Mouse (Mus musculus): ENCODE data around the gene Efna4. TPM values are rescaled to one million over a fixed set of nuclear protein-coding genes. Genes with fewer than 3 reads are reported as not detected.
A peak's percentile ranks its signal among the peaks of the same experiment; 100 is the strongest.

The Efna4 gene
- polyA plus RNA-seq, 1 experiment from 2014 or later = 53.4 TPM

DNA sequence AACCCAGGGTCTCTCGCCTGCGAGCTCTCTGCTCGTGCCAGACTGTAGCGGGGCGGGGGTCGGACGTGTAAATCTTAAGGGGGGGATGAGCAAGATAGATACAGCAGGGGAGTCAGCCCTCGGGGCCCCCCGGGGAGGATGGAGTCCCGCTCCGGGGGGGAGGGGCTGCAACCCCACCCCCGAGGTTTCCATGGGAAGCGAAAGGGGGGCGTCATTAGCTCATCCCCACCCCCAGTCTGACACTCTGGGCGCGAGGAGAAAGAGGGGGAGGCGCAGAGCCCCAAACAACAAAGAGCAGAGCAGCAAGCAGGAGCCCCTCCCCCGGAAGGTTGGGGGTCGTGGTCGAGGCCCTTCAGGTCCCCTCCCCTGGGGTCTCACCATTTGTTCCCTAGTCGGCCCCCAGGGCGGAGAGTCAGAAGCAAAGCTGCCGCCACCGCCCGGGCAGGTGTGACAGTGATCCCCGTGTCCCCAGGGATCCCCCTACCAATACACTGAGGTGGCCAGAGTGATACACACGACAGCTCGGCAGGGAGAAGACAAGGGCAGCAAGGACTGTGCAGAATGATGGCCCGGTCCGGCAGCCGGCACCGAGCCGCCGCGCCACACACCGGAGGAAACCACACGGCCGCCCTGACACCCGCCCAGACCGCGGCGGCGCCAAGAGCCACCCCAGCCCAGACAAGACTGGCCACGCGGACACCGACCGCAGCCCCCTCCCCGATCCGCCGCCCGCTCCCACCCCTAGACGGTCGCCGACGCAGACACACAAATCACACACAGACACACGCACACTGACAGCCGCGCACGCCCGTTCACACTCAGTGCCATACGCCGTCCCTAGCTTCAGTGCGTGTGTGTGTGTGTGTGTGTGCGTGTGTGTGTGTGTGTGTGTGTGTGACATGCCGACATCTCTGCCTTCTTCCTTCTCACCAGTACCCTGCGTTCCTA lies 16.4 kb downstream of the Efna4 start:
- under 1% methylated on average over 66 of the region's 66 CpGs for WGBS
- H3K4me1 ChIP-seq = peaks cover 66% of the 10 kb centered on the region
- no peaks in the 10 kb centered on the region for H3K9me3 ChIP-seq (replicated peaks)
- H3K27me3 ChIP-seq (ENCODE audit: low read depth, poor library complexity, severe bottlenecking) = peaks cover 58% of the 10 kb centered on the region
- H3K36me3 ChIP-seq = no peaks in the 10 kb centered on the region
- peak overlapping the region; percentile 79 for H3K4me3 ChIP-seq
- peak overlapping the region; percentile 89 for H3K27ac ChIP-seq
- DNase-seq (ENCODE audit: low spot score) = peak; percentile 71

DNA sequence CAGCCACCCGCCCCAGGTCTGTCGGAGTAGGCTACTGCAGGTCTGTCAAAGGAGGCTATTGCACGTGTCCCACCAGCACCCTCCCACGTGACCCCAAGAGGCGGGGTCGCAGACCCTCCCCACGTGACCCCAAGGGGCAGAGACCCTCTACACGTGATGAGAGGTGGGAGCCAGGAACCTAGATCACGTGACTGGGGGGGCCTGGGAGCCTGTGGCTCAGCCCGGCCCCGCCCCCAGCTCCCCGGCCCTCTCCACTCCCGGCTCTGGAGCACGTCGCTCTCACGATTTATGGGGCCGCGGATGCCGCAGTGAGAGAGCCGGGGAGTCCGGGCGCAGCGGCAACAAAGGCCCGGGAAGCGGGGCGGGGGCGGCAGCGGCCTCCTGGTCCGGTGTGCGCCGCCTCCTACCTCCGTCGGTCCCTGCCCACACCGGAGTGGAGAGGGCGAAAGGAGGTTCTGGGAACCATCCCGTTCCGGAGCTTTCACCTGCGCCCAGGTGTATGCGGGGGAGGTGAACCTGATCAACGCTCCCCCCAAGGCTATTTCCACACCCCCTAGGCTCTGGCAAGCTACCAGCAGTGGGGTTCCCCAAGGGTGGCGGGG lies 17.1 kb downstream of the Efna4 start:
- H3K27me3 ChIP-seq (ENCODE audit: low read depth, poor library complexity, severe bottlenecking) = peaks cover 64% of the 10 kb centered on the region
- DNase-seq (ENCODE audit: low spot score) = peak; percentile 93
- peak overlapping the region; percentile 79 for H3K4me3 ChIP-seq
- WGBS = 1% methylated on average over 41 of the region's 41 CpGs
- H3K4me1 ChIP-seq = peaks cover 72% of the 10 kb centered on the region
- peak overlapping the region; percentile 89 for H3K27ac ChIP-seq
- H3K9me3 ChIP-seq (replicated peaks) = no peaks in the 10 kb centered on the region
- no peaks in the 10 kb centered on the region for H3K36me3 ChIP-seq

DNA sequence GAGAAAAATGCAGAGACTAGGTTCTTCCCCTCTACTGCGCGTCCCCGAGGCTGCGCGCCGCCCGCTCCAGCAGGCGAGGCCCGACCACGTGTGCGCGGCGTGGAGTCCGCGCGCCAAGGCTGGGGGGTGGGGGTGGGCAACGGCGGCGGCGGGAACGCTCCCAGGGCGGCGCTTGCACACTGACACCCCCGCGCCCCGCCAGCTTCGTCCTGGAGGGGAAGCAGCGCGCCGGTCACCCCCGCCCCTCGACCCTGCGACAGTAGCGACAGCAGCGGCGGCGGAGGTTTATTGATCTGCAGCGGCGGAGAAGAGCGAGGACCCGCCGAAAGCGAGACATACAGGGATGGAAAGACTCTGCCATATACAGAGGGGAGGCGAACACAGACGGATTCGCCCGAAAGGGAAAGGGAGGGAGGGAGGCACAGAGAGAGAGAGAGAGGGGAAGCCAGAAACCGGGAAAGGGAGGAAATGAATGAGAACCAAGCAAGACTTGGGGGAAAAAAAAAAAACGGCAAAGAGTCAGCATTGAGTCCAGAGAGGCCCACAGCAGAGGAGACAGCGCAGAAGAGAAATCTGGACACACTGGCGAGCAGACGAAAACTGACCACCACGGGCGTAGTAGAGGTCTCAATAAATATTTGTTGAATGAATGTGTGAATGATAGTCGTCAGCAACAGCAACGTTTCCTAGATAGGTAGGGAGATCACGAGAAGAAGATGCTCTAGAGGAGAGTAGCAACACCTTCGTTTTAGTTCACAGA lies 18.1 kb downstream of the Efna4 start:
- peak overlapping the region; percentile 89 for H3K27ac ChIP-seq
- H3K4me3 ChIP-seq = peak overlapping the region; percentile 79
- H3K27me3 ChIP-seq (ENCODE audit: low read depth, poor library complexity, severe bottlenecking) = peaks cover 65% of the 10 kb centered on the region
- H3K4me1 ChIP-seq = peaks cover 81% of the 10 kb centered on the region
- DNase-seq (ENCODE audit: low spot score) = peak; percentile 65
- WGBS = 5% methylated on average over 58 of the region's 58 CpGs
- no peaks in the 10 kb centered on the region for H3K9me3 ChIP-seq (replicated peaks)
- H3K36me3 ChIP-seq = 0 out of 2 replicates have a peak, but pooled peaks cover 3% of the 10 kb centered on the region

DNA sequence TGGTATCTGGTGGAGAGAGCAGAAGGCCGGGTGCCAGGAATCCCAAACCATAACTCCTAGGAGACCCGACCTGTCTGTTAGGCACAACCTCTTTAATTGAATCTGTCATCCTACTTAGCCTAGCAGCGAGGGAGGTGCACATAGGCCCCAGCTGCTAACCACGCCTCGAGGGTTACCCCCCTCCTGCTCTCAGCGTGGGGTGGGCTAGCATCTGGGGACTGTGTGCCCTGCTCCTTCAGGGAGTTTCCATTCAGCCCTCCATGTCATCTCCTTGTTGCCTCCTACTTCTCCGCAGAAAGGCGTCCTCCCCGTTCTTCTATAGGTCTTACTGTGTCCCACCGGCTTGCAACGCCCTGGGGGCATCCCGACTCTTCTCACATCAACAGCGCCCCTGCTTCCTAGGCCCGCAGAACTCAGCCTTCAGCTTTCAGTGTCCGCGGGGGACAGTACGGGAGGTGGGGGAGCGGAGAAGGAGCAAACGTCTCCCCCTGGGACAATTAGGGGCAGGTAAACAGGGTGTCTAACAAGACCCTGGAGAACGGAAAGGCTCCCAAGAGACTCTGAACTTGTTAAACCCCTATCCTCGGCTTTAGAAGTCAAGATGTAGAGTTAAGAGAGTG lies 18.7 kb downstream of the Efna4 start:
- Histone ChIP-seq H3K27ac (peak overlapping the region; percentile 82), H3K27me3 (ENCODE audit: low read depth, poor library complexity, severe bottlenecking) (peaks cover 65% of the 10 kb centered on the region), H3K9me3 (replicated peaks) (no peaks in the 10 kb centered on the region), H3K4me1 (peaks cover 86% of the 10 kb centered on the region), H3K4me3 (peak overlapping the region; percentile 79), H3K36me3 (peaks cover 7% of the 10 kb centered on the region; the same call in 1 of the 2 replicates)
- 10% methylated on average over 21 of the region's 21 CpGs for WGBS
- DNase-seq (ENCODE audit: low spot score) = no peak

DNA sequence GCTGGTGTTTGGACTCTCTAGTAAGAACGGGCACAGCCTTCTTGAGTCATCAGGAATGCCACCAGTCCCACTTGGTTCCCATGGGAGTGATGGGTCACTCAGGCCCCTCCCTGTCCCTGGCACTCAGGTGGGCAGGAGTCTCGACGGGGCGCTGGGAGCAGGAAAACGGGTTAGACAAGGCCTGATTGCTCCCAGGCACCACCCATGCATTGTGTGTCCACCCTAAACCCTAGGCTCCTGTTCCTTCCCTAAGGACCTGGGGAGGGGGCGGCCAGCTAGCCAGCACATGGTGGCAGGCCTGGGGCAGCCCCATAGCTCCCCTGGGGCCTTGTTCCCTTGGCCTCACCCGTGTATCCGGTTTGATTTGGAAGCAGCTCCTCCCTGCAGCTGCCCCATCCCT lies 19.5 kb downstream of the Efna4 start:
- Histone ChIP-seq H3K27me3 (ENCODE audit: low read depth, poor library complexity, severe bottlenecking) (peaks cover 61% of the 10 kb centered on the region), H3K4me1 (peaks cover 85% of the 10 kb centered on the region), H3K27ac (peak overlapping the region; percentile 14; the same call in 1 of the 2 replicates), H3K4me3 (no peak overlapping the region), H3K36me3 (peaks cover 7% of the 10 kb centered on the region; the same call in 1 of the 2 replicates), H3K9me3 (replicated peaks) (no peaks in the 10 kb centered on the region)
- WGBS = 68% methylated on average over 8 of the region's 8 CpGs
- DNase-seq (ENCODE audit: low spot score) = no peak

DNA sequence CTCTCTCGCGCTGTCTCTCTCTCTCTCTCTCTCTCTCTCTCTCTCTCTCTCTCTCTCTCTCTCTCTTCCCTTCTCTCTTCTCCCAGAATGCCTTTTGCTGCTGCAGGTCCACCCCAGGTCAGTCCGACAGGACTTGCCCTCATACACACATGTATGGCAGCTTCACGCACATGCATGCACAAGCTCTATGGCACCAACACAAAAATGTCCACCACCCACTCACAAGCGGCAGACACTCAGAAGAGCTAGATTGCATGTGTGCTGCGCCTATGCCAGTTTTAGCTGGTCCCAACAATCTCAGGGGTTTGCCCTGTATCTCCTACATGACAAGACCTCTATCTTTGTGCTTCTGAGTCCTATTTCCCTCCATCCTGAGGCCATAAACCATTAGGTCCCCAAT lies 20.6 kb downstream of the Efna4 start:
- peaks cover 57% of the 10 kb centered on the region for H3K27me3 ChIP-seq (ENCODE audit: low read depth, poor library complexity, severe bottlenecking)
- 0 out of 2 replicates have a peak overlapping the region, but pooled peaks have one; percentile 32 for H3K27ac ChIP-seq
- H3K36me3 ChIP-seq = peaks cover 7% of the 10 kb centered on the region; the same call in 1 of the 2 replicates
- no peaks in the 10 kb centered on the region for H3K9me3 ChIP-seq (replicated peaks)
- 66% methylated on average over 6 of the region's 6 CpGs for whole genome bisulfite sequencing
- no peak for DNase-seq (ENCODE audit: low spot score)
- H3K4me1 ChIP-seq = peaks cover 74% of the 10 kb centered on the region
- H3K4me3 ChIP-seq = peak overlapping the region; percentile 23

DNA sequence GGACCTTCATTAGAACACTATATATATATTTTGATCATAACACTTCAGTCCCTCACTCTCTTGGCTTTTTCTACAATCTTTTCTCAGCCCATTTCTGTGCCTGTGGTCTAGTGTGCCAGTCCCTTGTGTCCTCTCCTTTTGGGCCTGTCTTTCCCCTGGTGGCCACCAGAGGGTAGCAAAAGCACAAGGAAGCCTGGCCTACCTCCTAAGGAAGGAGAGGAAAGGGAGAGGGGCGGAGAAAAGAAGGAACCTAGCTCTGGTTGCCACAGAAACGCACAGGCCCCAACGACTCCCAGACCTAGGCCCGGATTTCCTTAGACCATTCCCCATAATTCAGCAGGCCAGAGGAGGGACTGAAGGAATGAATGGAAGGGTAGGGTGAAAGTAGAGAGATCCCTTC lies 21.0 kb downstream of the Efna4 start:
- H3K4me3 ChIP-seq = peak overlapping the region; percentile 23
- 0 out of 2 replicates have a peak overlapping the region, but pooled peaks have one; percentile 32 for H3K27ac ChIP-seq
- WGBS = 0% methylated on average over 4 of the region's 4 CpGs
- peaks cover 55% of the 10 kb centered on the region for H3K27me3 ChIP-seq (ENCODE audit: low read depth, poor library complexity, severe bottlenecking)
- peaks cover 7% of the 10 kb centered on the region; the same call in 1 of the 2 replicates for H3K36me3 ChIP-seq
- no peaks in the 10 kb centered on the region for H3K9me3 ChIP-seq (replicated peaks)
- H3K4me1 ChIP-seq = peaks cover 70% of the 10 kb centered on the region
- peak; percentile 83 for DNase-seq (ENCODE audit: low spot score)

DNA sequence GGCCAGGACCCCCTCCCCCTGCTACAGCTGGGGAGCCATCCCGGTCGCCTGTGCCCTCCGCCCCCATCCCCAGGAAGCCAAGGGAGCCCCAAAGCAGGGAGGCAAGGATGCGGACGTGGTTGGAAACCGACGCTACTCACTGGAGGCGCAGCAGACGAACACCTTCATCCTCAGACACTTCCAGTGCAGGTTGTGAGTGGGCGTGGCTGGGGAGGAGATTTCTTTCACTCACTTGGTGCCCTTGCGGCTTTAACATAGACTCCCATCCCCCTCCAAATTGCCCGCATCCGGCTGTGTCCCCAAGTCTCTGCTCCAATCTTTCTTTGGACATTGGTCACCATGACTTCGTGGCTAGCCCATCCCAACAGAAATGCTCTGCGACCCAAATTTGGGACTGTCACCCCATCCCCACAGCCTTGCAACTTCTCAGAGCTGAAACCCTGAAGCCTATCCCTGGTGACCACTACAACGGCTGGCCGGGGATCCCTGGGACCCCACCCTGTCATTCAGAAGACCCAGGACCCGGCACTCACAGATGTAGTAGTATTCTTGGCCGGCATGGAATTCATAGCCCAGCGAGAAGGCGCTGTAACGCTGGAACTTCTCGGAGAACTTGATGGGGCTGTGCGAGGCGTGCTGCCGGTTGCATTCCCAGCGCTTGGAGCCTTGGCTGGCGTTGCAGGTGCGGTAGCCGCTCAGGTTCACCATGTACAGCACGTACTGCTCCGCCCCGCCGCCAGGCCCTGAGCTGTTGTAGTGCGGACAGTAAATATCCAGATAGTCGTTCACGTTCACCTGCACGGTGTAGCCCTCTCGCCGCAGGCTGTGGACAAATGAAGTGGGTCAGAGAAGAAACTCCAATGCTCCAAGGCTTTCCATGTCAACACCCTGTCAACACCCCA lies 21.6 kb downstream of the Efna4 start:
- Histone ChIP-seq H3K27ac (peak overlapping the region; percentile 82), H3K4me1 (peaks cover 64% of the 10 kb centered on the region), H3K9me3 (replicated peaks) (no peaks in the 10 kb centered on the region), H3K4me3 (peak overlapping the region; percentile 51), H3K27me3 (ENCODE audit: low read depth, poor library complexity, severe bottlenecking) (peaks cover 48% of the 10 kb centered on the region), H3K36me3 (peaks cover 7% of the 10 kb centered on the region; the same call in 1 of the 2 replicates)
- DNase-seq (ENCODE audit: low spot score) = no peak
- WGBS = 16% methylated on average over 40 of the region's 40 CpGs

DNA sequence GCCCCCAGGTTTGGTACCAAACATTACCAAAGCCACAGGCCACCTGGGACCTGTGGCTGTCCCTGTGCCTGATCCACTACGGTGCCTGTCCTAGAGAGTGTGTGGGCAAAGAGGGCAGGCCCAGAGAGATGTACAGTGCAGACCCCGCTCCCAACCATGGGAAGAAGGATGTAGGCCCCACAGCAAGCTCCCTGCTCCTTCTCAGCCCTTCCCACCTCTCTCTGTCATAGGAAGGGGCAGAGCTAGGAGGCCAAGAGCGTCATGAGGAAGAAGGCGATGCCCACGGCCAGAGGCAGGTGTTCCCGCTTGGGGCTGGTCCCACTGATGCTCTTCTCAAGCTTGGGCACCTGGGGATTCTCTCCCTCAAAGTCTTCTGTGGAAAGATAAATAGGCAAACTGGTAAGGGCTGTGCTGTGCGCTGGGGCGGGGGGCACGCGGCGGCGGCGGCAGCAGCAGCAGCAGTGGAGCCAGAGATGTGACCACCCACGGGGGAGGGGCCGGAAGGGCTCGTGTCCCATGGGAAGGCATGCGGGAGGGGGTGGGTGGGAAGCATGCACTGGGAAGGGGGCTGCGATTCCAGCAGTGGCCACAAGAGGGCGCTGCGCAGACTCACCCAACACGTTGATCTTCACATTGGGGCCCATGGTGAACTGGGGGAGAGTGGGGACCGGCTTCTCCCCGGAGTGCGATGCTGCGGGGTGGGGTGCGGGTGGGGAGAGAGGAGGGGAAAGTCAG lies 22.5 kb downstream of the Efna4 start:
- Histone ChIP-seq H3K4me3 (peak overlapping the region; percentile 51), H3K9me3 (replicated peaks) (no peaks in the 10 kb centered on the region), H3K4me1 (peaks cover 56% of the 10 kb centered on the region), H3K36me3 (peaks cover 7% of the 10 kb centered on the region; the same call in 1 of the 2 replicates), H3K27ac (peak overlapping the region; percentile 82), H3K27me3 (ENCODE audit: low read depth, poor library complexity, severe bottlenecking) (peaks cover 40% of the 10 kb centered on the region)
- 7% methylated on average over 26 of the region's 26 CpGs for WGBS
- peak; percentile 95 for DNase-seq (ENCODE audit: low spot score)

DNA sequence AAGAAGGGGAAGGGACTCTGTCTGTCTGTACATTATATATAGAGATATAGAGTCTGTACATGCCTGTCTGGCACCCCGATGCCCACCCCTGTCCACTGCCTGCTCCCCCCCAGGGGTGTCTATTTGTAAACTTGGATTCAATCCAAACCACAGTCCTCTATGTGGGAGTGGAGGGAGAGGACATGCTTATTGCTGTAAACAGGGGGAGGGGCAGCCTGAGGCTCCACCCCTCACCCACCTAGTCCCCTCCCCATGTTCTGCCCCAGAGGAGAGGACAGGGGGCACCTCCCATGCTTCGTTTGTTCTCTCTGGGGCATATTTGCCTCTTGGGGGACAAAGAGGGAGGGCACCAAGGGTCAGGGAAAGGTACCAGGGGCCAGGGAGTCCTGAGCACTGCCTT lies 23.0 kb downstream of the Efna4 start:
- Histone ChIP-seq H3K4me1 (peaks cover 50% of the 10 kb centered on the region), H3K36me3 (peaks cover 7% of the 10 kb centered on the region; the same call in 1 of the 2 replicates), H3K9me3 (replicated peaks) (no peaks in the 10 kb centered on the region), H3K27me3 (ENCODE audit: low read depth, poor library complexity, severe bottlenecking) (peaks cover 34% of the 10 kb centered on the region), H3K27ac (peak overlapping the region; percentile 82), H3K4me3 (peak overlapping the region; percentile 51; the same call in 1 of the 2 replicates)
- DNase-seq (ENCODE audit: low spot score) = no peak
- 48% methylated on average over 2 of the region's 2 CpGs for WGBS

DNA sequence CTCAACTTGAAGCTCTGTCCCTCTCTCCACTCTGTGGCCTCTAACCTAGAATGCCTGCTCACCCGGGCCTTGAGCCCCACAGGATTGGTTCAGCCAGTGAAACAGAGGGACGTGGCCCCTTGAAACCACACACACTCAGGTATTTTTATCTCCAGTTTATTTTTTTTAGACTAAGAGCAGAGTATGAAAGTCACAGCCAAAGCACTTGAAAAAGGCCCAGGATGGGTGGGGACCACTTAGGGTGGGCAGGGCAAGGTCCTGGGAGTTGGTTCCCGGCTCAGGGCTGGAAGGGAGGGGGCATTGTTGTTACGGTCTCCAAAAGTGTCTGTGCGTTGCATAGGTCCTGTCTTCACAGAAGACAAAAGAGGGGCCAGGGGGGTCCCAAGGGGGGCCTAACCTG lies 23.5 kb downstream of the Efna4 start:
- H3K4me3 ChIP-seq = no peak overlapping the region
- DNase-seq (ENCODE audit: low spot score) = no peak
- H3K36me3 ChIP-seq = peaks cover 7% of the 10 kb centered on the region; the same call in 1 of the 2 replicates
- H3K9me3 ChIP-seq (replicated peaks) = no peaks in the 10 kb centered on the region
- H3K27me3 ChIP-seq (ENCODE audit: low read depth, poor library complexity, severe bottlenecking) = peaks cover 30% of the 10 kb centered on the region
- 82% methylated on average over 5 of the region's 5 CpGs for WGBS
- peaks cover 45% of the 10 kb centered on the region for H3K4me1 ChIP-seq
- H3K27ac ChIP-seq = no peak overlapping the region
